Mouse (Mus musculus) kidney, adult 2 months (tissue): Measurements from ENCODE around the gene Wwc2. TPM values are rescaled to one million over a fixed set of nuclear protein-coding genes. Genes with fewer than 3 reads are reported as not detected.

Experiments used
- DNase-seq: peaks from one replicate; pipeline ENCODE4 v3.0.0; 2021
- H3K27ac ChIP-seq: fragments of 200-500 bp; 2 replicates; pipeline ENCODE4 v1.5.1; 2012; ENCODE audit warnings: low read depth, low read length, control low read depth, inconsistent platforms; ENCODE audit not compliant: insufficient read depth
- H3K27me3 ChIP-seq: fragments of 200-500 bp; replicated peaks from 2 replicates; pipeline ENCODE4 v1.6.1; 2012; ENCODE audit warnings: mild to moderate bottlenecking, moderate library complexity, low read length, inconsistent platforms; ENCODE audit not compliant: control insufficient read depth, insufficient read depth
- H3K36me3 ChIP-seq: fragments of 200-500 bp; 2 replicates; pipeline ENCODE4 v1.6.1; 2012; ENCODE audit warnings: mild to moderate bottlenecking, moderate library complexity, low read length, inconsistent platforms; ENCODE audit not compliant: control insufficient read depth, insufficient read depth
- H3K4me1 ChIP-seq: fragments of 200-500 bp; 2 replicates; pipeline ENCODE4 v1.6.1; 2011; ENCODE audit warnings: low read length; ENCODE audit not compliant: control insufficient read depth, insufficient read depth
- H3K4me3 ChIP-seq: fragments of 200-500 bp; 2 replicates; pipeline ENCODE4 v1.5.1; 2011; ENCODE audit warnings: mild to moderate bottlenecking, low read depth, low read length, control low read depth; ENCODE audit not compliant: insufficient read depth
- CTCF ChIP-seq: fragments of 200-500 bp; conservative IDR thresholded peaks from 2 replicates; pipeline ENCODE4 v1.5.1; 2011; ENCODE audit warnings: low read depth, mild to moderate bottlenecking, control low read depth, low read length, moderate library complexity, mixed read lengths; ENCODE audit not compliant: insufficient read depth, insufficient read length
- POLR2A ChIP-seq: fragments of 200-500 bp; IDR thresholded peaks from one replicate; pipeline ENCODE4 v1.6.1; 2011; ENCODE audit warnings: low read depth, low read length, control low read depth
- WGBS: fragments of 180-500 bp; shearing (Covaris S2); methylation state at CpG from one replicate; pipeline ENCODE4 v1.1.7; 2018; 5-methylcytosine and 5-hydroxymethylcytosine counted together
- polyA plus RNA-seq: library from polyadenylated mRNA; depleted of rRNA; stranded (reverse); fragments of >200 nt; gene quantifications from 2 replicates; pipeline ENCODE4 v1.2.3, GENCODE M21; 2012

The Wwc2 gene
- polyA plus RNA-seq, 1 experiment: 20.4 TPM

DNA sequence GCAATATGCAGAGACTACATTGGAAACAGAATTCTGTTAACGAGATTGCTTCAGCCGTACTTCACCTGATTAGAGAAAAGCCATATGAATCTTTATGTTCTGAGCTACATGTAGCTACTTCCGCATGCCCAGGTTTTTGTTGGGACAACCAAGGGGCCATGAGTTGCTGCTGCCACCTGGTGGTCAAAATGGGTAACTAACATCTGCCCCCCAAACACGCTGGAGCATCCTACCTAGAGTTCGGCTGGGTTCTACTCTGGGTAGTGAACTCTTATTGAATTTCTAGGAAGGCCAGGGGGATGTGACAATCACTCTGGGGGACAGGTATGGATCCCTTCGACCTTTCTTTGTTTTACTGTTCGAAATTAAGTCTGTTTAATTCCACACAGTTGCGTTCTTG, 25.8 kb upstream of the Wwc2 start:
- peak; percentile 80 for DNase-seq
- H3K4me1 ChIP-seq: no peaks in the 10 kb centered on the region
- H3K36me3 ChIP-seq: no peaks in the 10 kb centered on the region
- H3K27ac ChIP-seq: no peak overlapping the region
- H3K4me3 ChIP-seq: no peak overlapping the region
- H3K27me3 ChIP-seq: no peaks in the 10 kb centered on the region
- WGBS: 14% methylated on average over 8 of the region's 8 CpGs
- no peak for TF ChIP-seq POLR2A
- peak; percentile 96 for TF ChIP-seq CTCF

DNA sequence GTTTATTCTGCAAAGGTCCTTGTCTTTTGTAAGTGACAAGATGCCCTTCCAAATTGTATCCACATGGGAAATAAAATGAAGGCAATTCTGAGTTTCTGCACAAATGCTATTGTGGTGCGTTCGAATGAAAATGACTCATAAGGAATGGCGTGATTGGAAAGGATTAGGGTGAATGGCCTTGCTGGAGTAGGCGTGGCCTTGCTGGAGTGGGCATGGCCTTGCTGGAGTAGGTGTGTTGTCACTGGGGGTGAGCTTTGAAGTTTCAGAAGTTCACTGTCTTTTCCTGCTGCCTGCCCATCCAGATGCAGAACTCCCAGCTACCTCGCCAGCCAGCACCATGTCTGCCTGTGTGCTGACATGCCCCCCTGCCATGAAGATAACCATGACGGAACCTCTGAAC, 23.7 kb upstream of the Wwc2 start:
- Histone ChIP-seq H3K4me3 (no peak overlapping the region), H3K27me3 (no peaks in the 10 kb centered on the region), H3K36me3 (no peaks in the 10 kb centered on the region), H3K4me1 (no peaks in the 10 kb centered on the region), H3K27ac (no peak overlapping the region)
- no peak for DNase-seq
- 96% methylated on average over 6 of the region's 6 CpGs for WGBS
- no peak for TF ChIP-seq CTCF
- TF ChIP-seq POLR2A: no peak

DNA sequence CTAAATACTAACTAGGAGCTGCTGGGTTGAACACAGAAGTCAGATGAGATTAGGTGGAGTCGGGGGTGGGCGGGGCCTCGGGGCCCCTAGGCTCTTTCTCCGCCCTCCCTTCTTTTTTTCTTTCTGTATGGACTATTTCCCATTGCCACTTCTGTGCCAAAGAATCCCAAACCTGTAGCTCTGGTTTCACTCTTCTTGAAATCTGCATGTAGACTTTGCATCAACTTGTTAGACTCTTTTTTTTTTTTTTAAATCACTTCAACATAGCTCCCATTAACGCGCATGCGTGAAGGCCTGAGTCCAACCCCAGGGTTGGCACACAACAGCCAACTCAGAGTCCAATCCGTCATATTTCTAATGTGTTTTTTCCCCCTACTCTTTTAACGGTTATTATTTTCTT, 22.6 kb upstream of the Wwc2 start:
- TF ChIP-seq CTCF (no peak), POLR2A (no peak)
- H3K27ac ChIP-seq: no peak overlapping the region
- WGBS: 83% methylated on average over 9 of the region's 9 CpGs

DNA sequence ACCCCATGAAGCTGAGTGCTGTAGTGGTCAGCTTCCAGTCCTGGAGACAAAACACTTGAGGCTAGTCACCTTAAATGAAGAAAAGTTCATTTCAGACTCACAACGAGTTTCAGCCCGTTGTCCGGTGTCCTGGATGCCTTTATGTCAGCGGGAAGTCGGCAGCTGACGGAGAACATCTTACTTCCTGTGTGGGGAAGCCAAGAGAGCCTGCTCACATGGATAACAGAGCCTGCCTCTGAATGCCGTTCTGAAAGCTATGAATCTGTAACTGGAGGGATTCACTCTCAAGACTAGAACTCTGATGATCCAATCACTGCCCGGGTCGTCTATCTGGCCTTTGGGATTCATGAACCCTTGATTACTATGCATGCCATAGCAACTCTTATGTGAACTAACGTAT, 21.1 kb upstream of the Wwc2 start:
- no peak for DNase-seq
- WGBS: 66% methylated on average over 10 of the region's 10 CpGs

More for the DNA sequence above, 22.6 kb upstream of the Wwc2 start:
- Histone ChIP-seq H3K27me3 (no peaks in the 10 kb centered on the region), H3K4me3 (no peak overlapping the region), H3K4me1 (no peaks in the 10 kb centered on the region), H3K36me3 (no peaks in the 10 kb centered on the region)
- DNase-seq: peak; percentile 12

DNA sequence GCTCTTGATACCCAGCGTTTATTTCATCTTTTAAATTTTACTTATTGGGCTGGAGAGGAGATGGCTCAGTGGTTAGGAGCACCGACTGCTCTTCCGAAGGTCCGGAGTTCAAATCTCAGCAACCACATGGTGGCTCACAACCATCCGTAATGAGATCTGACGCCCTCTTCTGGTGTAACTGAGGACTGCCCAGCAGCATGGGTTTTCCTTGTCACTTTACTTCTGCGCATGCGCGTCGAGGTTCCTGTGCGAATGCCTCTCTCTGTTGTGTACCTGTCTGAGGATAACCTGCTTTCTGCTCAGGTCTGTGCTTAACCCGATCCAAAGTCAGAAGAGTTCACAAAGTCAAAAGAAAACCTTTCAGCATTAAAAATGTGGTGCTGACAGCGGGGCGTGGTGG, 20.3 kb upstream of the Wwc2 start:
- Histone ChIP-seq H3K27me3 (no peaks in the 10 kb centered on the region), H3K27ac (no peak overlapping the region), H3K4me3 (no peak overlapping the region), H3K36me3 (no peaks in the 10 kb centered on the region), H3K4me1 (no peaks in the 10 kb centered on the region)
- TF ChIP-seq CTCF (0 out of 2 replicates have a peak, but pooled peaks have one; percentile 5), POLR2A (no peak)
- DNase-seq: no peak
- 94% methylated on average over 14 of the region's 14 CpGs for WGBS

More for the DNA sequence above, 21.1 kb upstream of the Wwc2 start:
- TF ChIP-seq CTCF (no peak), POLR2A (no peak)
- Histone ChIP-seq H3K27me3 (no peaks in the 10 kb centered on the region), H3K36me3 (no peaks in the 10 kb centered on the region), H3K4me3 (no peak overlapping the region), H3K4me1 (no peaks in the 10 kb centered on the region), H3K27ac (no peak overlapping the region)

DNA sequence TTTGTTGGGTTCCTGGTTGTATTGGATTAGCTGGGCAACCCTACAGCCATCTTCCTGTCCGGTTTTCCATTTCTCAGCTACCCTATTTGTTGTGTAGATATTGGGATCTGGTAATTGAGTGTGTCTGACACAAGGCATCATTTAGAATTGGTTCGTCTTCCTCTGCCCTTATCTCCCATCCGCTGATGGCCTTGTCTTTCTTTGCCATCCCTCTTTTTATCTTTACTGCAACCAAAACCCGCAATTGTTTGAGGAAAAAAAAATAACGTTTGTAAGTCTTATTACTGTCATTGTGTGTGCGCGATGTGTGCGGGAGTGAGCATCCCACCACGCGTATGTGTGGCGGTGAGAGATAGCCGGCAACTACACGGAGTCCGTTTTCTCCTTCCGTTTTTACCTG, 18.7 kb upstream of the Wwc2 start:
- TF ChIP-seq POLR2A (no peak), CTCF (no peak)
- Histone ChIP-seq H3K27ac (no peak overlapping the region), H3K27me3 (no peaks in the 10 kb centered on the region), H3K4me3 (no peak overlapping the region), H3K4me1 (no peaks in the 10 kb centered on the region), H3K36me3 (no peaks in the 10 kb centered on the region)
- no peak for DNase-seq
- 91% methylated on average over 15 of the region's 15 CpGs for WGBS

DNA sequence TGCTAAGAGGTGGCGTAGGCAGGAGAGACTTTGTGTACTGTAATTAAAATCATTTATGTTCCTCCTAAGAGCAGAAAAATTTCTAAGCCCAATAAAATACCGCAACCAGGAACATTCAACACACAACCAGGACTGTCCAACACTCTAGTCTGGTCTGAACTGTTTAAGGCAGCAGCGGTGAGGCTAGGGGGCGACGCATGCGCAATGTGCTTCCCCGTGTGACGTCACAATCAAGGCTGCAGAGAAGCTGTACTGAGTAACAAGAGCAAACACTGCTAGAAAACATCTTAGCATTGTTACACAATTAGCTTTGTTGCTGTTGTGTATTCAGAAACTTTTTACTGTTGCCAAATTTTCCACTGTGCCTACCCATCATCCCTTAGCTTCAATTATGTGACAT, 18.2 kb upstream of the Wwc2 start:
- H3K27me3 ChIP-seq: no peaks in the 10 kb centered on the region
- TF ChIP-seq POLR2A (no peak), CTCF (no peak)

DNA sequence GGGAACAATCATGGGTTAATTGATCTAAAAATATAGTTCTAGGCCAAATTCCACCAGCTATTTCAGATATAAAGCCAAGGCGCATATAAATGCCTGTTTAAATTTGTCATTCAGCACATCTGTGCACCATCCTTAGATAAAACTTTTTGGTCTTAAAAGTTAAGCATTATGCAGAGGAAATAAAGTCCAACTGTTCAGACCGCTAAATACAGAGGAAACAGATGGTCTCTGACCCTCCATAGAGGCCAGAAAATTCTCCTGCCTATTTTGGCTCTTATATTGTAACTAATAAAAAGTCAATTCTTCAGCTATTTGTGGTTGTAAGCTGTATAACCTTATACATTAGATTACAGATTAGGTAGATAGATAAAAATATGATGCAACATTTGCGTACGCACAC, 16.1 kb upstream of the Wwc2 start:
- no peak overlapping the region for H3K4me3 ChIP-seq
- no peaks in the 10 kb centered on the region for H3K36me3 ChIP-seq
- 74% methylated on average over 4 of the region's 4 CpGs for WGBS
- H3K4me1 ChIP-seq: no peaks in the 10 kb centered on the region
- H3K27ac ChIP-seq: no peak overlapping the region
- DNase-seq: no peak
- no peaks in the 10 kb centered on the region for H3K27me3 ChIP-seq
- TF ChIP-seq CTCF (no peak), POLR2A (no peak)

More for the DNA sequence above, 18.2 kb upstream of the Wwc2 start:
- DNase-seq: no peak
- no peaks in the 10 kb centered on the region for H3K4me1 ChIP-seq
- 95% methylated on average over 8 of the region's 8 CpGs for WGBS
- H3K27ac ChIP-seq: no peak overlapping the region
- H3K4me3 ChIP-seq: no peak overlapping the region
- no peaks in the 10 kb centered on the region for H3K36me3 ChIP-seq
